Mouse (Mus musculus): ENCODE measurements at regions not wholly inside any gene's neighbourhood (a gene's known extent, or its start where the extent isn't known, plus 50 kb on each side); places are given as distances from the start of the nearest gene placed in this dataset.

GRCm38 (mm10) chr3:52792121-52792520 is 224.9 kb downstream of the Cog6 start:
- no peak for TF ChIP-seq CTCF (IDR thresholded peaks at IDR 0.05; ENCODE audit: low read depth)
- TF ChIP-seq EP300 (IDR thresholded peaks at IDR 0.05; ENCODE audit: low read depth): no peak

All from liver, postnatal 0 days (tissue).